Mouse (Mus musculus): ENCODE data around the gene Pex5. TPM values are rescaled to one million over a fixed set of nuclear protein-coding genes. Genes with fewer than 3 reads are reported as not detected.

The Pex5 gene
- 31.0 and 31.4 TPM in 2 replicates for polyA plus RNA-seq (2011; ENCODE audit: insufficient read depth, insufficient read length, low read depth, missing spikeins)

DNA sequence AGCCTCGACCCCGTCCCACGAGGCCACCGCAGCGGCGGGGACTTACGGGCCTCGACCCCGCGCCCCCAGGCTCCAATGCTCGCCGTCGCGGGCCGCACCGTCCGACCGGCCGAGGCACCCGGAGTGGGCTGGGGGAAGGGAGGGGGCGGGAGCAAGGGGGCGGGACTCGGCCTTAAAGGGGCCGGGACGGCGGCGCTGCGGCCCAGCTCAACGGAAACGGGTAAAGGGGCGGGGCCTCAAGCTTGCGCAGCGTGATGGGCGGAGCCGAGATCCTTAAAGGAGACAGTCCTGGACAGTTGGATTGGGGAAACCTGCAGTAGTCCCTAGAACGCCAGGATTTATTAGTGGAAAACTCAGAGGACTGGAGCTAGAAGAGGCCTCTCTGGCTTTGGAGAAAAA lies at the start of gene Pex5:
TSS of gene Pex5 (minus strand) at position 141 of the 399 bp plus-strand sequence.
- no peak for TF ChIP-seq CTCF (IDR thresholded peaks at IDR 0.05; ENCODE audit: low read depth, low read length)
- no peak for TF ChIP-seq POLR2A (IDR thresholded peaks at IDR 0.05; ENCODE audit: insufficient read depth, low read length)
- no peak for TF ChIP-seq EP300 (IDR thresholded peaks at IDR 0.05; ENCODE audit: insufficient read depth, low read depth, low read length)
- peak within 1 kb of the TSS; percentile 37 for H3K27ac ChIP-seq (ENCODE audit: insufficient read depth, low read length)
- no peaks in the 10 kb centered on the region for H3K4me1 ChIP-seq (ENCODE audit: control insufficient read depth, insufficient read depth, low read length)
- peak within 1 kb of the TSS; percentile 96 for H3K9ac ChIP-seq (ENCODE audit: low read depth, poor library complexity, severe bottlenecking)
- H3K4me3 ChIP-seq (ENCODE audit: low read depth, low read length): peak within 1 kb of the TSS; percentile 98
- H3K27me3 ChIP-seq (ENCODE audit: control insufficient read depth, insufficient read depth, low read length, poor library complexity, severe bottlenecking): no peaks in the 10 kb centered on the region
- H3K36me3 ChIP-seq (ENCODE audit: control insufficient read depth, insufficient read depth, low read length, poor library complexity, severe bottlenecking): peaks cover 10% of the 10 kb centered on the region
- H3K9me3 ChIP-seq (replicated peaks; ENCODE audit: control insufficient read depth, insufficient read depth, low read length, poor library complexity, severe bottlenecking): no peaks in the 10 kb centered on the region

DNA sequence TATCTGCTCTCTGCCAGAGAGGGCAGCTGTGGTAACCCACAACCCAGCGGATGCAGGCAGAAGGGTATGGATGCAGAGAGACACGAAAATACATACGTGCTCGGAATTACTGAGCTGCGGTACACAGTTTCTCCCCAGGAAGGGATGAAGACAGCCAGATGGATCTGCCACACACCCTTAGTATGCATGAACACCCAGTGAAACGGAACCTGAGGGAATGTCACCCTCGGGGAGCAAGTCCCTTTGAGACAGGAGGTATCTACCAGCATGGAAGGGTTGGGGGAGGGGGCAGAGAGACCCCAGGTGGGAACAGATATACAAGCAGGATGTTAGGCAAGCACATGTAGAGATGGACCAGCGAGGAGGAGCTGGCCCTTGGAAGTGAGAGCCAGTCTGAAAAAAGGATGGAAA lies 49.0 kb upstream of the Pex5 start:
- H3K36me3 ChIP-seq (ENCODE audit: control insufficient read depth, insufficient read depth, low read length, poor library complexity, severe bottlenecking): no peaks in the 10 kb centered on the region
- H3K4me3 ChIP-seq (ENCODE audit: low read depth, low read length): peak overlapping the region; percentile 70
- peak overlapping the region; percentile 49 for H3K9ac ChIP-seq (ENCODE audit: low read depth, poor library complexity, severe bottlenecking)
- no peaks in the 10 kb centered on the region for H3K4me1 ChIP-seq (ENCODE audit: control insufficient read depth, insufficient read depth, low read length)
- no peak overlapping the region for H3K27ac ChIP-seq (ENCODE audit: insufficient read depth, low read length)
- H3K27me3 ChIP-seq (ENCODE audit: control insufficient read depth, insufficient read depth, low read length, poor library complexity, severe bottlenecking): no peaks in the 10 kb centered on the region
- TF ChIP-seq CTCF (IDR thresholded peaks at IDR 0.05; ENCODE audit: low read depth, low read length) (no peak), EP300 (IDR thresholded peaks at IDR 0.05; ENCODE audit: insufficient read depth, low read depth, low read length) (no peak), POLR2A (IDR thresholded peaks at IDR 0.05; ENCODE audit: insufficient read depth, low read length) (no peak)
- no peaks in the 10 kb centered on the region for H3K9me3 ChIP-seq (replicated peaks; ENCODE audit: control insufficient read depth, insufficient read depth, low read length, poor library complexity, severe bottlenecking)

DNA sequence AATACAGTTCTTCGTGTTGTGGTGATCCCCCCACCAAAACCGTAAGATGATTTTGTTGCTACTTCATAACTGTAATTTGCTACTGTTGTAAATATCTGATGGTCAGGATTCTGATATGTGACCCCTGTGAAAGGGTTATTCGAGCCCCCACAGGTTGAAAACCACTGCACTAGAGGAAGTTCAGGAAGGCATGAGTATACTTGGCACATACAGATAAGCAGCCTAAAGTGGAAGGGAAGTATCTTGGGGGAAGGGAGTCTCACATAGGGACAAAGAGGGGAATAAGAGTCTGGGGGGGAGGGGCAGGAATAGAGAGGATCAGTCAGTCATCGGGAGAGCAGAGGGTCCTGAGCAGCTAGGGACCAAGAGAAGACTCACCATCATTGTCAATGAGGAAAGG lies 44.5 kb upstream of the Pex5 start:
- no peak overlapping the region for H3K27ac ChIP-seq (ENCODE audit: insufficient read depth, low read length)
- H3K4me3 ChIP-seq (ENCODE audit: low read depth, low read length): no peak overlapping the region

DNA sequence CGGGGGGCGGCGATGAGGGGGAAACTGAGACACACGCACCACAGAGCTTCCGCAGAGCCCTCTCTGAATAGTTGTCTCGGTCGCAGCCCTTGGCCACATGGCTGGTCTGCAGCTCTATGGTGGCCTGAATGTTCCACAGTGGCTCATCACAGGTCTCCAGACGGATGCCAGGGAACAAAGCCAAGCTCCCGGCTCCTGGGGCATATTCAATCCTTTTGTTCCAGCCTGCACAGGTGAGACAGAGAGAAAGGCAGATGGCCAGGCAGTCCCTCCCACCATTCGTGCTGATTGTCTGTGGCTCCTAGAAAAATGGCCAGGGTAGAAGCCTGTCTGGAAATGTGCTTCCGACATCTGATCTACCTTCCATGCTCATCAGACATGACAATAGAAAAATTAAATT lies 43.6 kb upstream of the Pex5 start:
- Histone ChIP-seq H3K27ac (ENCODE audit: insufficient read depth, low read length) (no peak overlapping the region), H3K4me3 (ENCODE audit: low read depth, low read length) (no peak overlapping the region), H3K4me1 (ENCODE audit: control insufficient read depth, insufficient read depth, low read length) (peaks cover 3% of the 10 kb centered on the region), H3K27me3 (ENCODE audit: control insufficient read depth, insufficient read depth, low read length, poor library complexity, severe bottlenecking) (no peaks in the 10 kb centered on the region), H3K36me3 (ENCODE audit: control insufficient read depth, insufficient read depth, low read length, poor library complexity, severe bottlenecking) (no peaks in the 10 kb centered on the region), H3K9ac (ENCODE audit: low read depth, poor library complexity, severe bottlenecking) (no peak overlapping the region), H3K9me3 (replicated peaks; ENCODE audit: control insufficient read depth, insufficient read depth, low read length, poor library complexity, severe bottlenecking) (no peaks in the 10 kb centered on the region)
- no peak for TF ChIP-seq CTCF (IDR thresholded peaks at IDR 0.05; ENCODE audit: low read depth, low read length)
- no peak for TF ChIP-seq EP300 (IDR thresholded peaks at IDR 0.05; ENCODE audit: insufficient read depth, low read depth, low read length)
- no peak for TF ChIP-seq POLR2A (IDR thresholded peaks at IDR 0.05; ENCODE audit: insufficient read depth, low read length)

More for the DNA sequence above, 44.5 kb upstream of the Pex5 start:
- H3K4me1 ChIP-seq (ENCODE audit: control insufficient read depth, insufficient read depth, low read length): peaks cover 3% of the 10 kb centered on the region
- H3K36me3 ChIP-seq (ENCODE audit: control insufficient read depth, insufficient read depth, low read length, poor library complexity, severe bottlenecking): no peaks in the 10 kb centered on the region
- H3K9me3 ChIP-seq (replicated peaks; ENCODE audit: control insufficient read depth, insufficient read depth, low read length, poor library complexity, severe bottlenecking): no peaks in the 10 kb centered on the region
- TF ChIP-seq CTCF (IDR thresholded peaks at IDR 0.05; ENCODE audit: low read depth, low read length): no peak
- no peak for TF ChIP-seq EP300 (IDR thresholded peaks at IDR 0.05; ENCODE audit: insufficient read depth, low read depth, low read length)
- no peak for TF ChIP-seq POLR2A (IDR thresholded peaks at IDR 0.05; ENCODE audit: insufficient read depth, low read length)
- H3K27me3 ChIP-seq (ENCODE audit: control insufficient read depth, insufficient read depth, low read length, poor library complexity, severe bottlenecking): no peaks in the 10 kb centered on the region
- no peak overlapping the region for H3K9ac ChIP-seq (ENCODE audit: low read depth, poor library complexity, severe bottlenecking)

DNA sequence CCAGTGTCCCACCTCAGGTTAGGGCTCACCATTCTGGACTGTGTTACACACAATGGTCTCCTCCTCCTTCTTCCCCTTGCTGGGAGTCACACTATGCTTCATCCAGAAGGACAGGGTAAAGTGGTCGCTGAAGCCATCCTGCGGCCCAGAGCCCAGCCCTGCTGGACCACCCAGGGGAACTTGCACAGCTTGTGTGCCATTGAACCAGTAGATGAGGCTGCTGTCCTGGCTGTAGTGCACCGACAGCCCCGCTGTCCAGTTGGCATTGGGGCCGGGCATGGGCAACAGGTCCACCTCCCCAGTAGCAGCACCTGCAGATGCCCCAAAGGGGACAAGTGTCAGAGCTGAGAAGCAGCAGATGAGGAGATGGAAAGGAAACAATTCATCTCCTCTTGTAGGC lies 43.0 kb upstream of the Pex5 start:
- Histone ChIP-seq H3K4me3 (ENCODE audit: low read depth, low read length) (no peak overlapping the region), H3K27me3 (ENCODE audit: control insufficient read depth, insufficient read depth, low read length, poor library complexity, severe bottlenecking) (no peaks in the 10 kb centered on the region), H3K4me1 (ENCODE audit: control insufficient read depth, insufficient read depth, low read length) (peaks cover 3% of the 10 kb centered on the region), H3K36me3 (ENCODE audit: control insufficient read depth, insufficient read depth, low read length, poor library complexity, severe bottlenecking) (no peaks in the 10 kb centered on the region), H3K27ac (ENCODE audit: insufficient read depth, low read length) (no peak overlapping the region), H3K9me3 (replicated peaks; ENCODE audit: control insufficient read depth, insufficient read depth, low read length, poor library complexity, severe bottlenecking) (no peaks in the 10 kb centered on the region), H3K9ac (ENCODE audit: low read depth, poor library complexity, severe bottlenecking) (no peak overlapping the region)
- TF ChIP-seq POLR2A (IDR thresholded peaks at IDR 0.05; ENCODE audit: insufficient read depth, low read length): no peak
- no peak for TF ChIP-seq CTCF (IDR thresholded peaks at IDR 0.05; ENCODE audit: low read depth, low read length)
- TF ChIP-seq EP300 (IDR thresholded peaks at IDR 0.05; ENCODE audit: insufficient read depth, low read depth, low read length): no peak

DNA sequence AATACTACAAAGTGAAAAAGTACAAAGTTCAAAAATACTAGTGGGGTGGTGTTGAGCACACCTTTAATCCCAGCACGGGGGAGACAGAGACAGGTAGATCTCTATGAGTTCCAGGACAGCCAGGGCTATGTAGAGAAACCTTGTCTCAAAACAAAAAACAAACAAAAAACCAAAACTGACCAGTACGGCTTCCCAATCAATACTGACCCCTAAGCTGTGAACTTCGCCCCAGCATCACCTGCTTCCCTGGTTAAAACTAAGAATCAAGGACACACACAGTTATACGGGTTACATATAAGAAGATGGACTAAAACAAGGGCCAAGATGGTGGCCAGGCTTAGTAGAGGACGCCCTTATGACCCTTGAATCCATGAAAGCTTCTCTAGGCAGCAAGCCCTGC lies 41.4 kb upstream of the Pex5 start:
- H3K27me3 ChIP-seq (ENCODE audit: control insufficient read depth, insufficient read depth, low read length, poor library complexity, severe bottlenecking): no peaks in the 10 kb centered on the region
- H3K27ac ChIP-seq (ENCODE audit: insufficient read depth, low read length): no peak overlapping the region
- TF ChIP-seq POLR2A (IDR thresholded peaks at IDR 0.05; ENCODE audit: insufficient read depth, low read length): no peak
- no peak for TF ChIP-seq CTCF (IDR thresholded peaks at IDR 0.05; ENCODE audit: low read depth, low read length)
- no peak for TF ChIP-seq EP300 (IDR thresholded peaks at IDR 0.05; ENCODE audit: insufficient read depth, low read depth, low read length)
- no peak overlapping the region for H3K4me3 ChIP-seq (ENCODE audit: low read depth, low read length)
- H3K36me3 ChIP-seq (ENCODE audit: control insufficient read depth, insufficient read depth, low read length, poor library complexity, severe bottlenecking): no peaks in the 10 kb centered on the region
- no peak overlapping the region for H3K9ac ChIP-seq (ENCODE audit: low read depth, poor library complexity, severe bottlenecking)
- peaks cover 3% of the 10 kb centered on the region for H3K4me1 ChIP-seq (ENCODE audit: control insufficient read depth, insufficient read depth, low read length)
- no peaks in the 10 kb centered on the region for H3K9me3 ChIP-seq (replicated peaks; ENCODE audit: control insufficient read depth, insufficient read depth, low read length, poor library complexity, severe bottlenecking)

All from ES-Bruce4 (cell line).